Mouse (Mus musculus) heart, adult 2 months (tissue): Measurements from ENCODE around the gene F5.

Source experiments
- CTCF ChIP-seq: fragments of 200-600 bp; IDR thresholded peaks from 2 replicates; pipeline ENCODE4 v1.8.1; 2022; ENCODE audit warnings: antibody characterized with exemption, mild to moderate bottlenecking, moderate library complexity
- EP300 ChIP-seq: fragments of 200-500 bp; IDR thresholded peaks from 2 replicates; pipeline ENCODE4 v1.6.1; 2011; ENCODE audit warnings: low read depth, low read length, control low read depth; ENCODE audit not compliant: insufficient read depth
- POLR2A ChIP-seq: fragments of 200-500 bp; IDR thresholded peaks from 2 replicates; pipeline ENCODE4 v1.6.1; 2011; ENCODE audit warnings: mild to moderate bottlenecking, low read depth, low read length, control low read depth; ENCODE audit not compliant: insufficient read depth

DNA sequence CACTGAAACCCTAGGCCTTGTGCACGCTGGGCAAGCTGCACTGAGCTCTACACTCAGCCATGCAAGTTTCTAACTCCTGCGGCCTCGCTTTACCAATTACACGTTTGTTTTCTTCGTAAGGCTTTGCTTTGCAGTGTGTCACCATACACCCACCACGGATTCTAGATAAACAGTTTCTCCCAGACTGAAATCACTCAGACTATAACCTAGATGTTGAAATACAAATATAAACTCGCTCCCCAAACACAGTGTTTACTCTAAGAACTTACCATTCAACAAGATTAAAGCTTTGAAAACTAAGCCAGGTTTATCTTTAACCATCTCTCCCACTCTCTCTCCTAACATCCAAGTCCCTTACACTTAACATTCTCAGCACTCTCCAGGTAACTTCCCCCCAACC lies 83.4 kb downstream of the F5 start:
- TF ChIP-seq CTCF (no peak), POLR2A (no peak), EP300 (no peak)
